Mouse (Mus musculus): Measurements from ENCODE around the gene 1500011B03Rik.
"Not testable (repeated sequence)": the region's sequence is repeated elsewhere in the genome, so short reads cannot be mapped to it uniquely, and the experiment has no call there.

1500011B03Rik gene

GRCm38 (mm10) chr5:114822796-114823688 lies at the start of gene 1500011B03Rik:
Gene 1500011B03Rik (minus strand): TSS chr5:114823468.
- no peak for DNase-seq (ENCODE audit: low read depth in 1 of 2, low spot score in 2 of 2)

DNA sequence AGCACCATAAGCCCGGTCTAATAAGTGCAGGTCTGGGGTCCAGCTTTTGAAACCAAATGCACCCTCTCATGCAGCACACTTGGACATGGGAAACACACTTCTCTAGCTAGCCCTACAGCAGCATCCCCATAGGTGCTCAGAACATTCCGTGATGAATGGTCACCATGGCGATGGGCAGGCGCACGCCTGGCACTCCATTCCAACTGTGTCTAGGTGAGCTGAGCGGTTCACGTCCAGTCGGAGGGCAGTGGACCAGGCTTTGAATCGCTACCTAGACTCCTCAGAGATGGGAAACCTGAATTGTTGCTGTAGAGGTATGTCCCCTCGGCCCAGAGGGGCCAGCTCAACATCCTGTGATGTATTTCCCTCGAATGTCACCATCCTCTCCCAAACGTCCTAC lies 42.0 kb upstream of the 1500011B03Rik start:
- DNase-seq (ENCODE audit: low read depth in 1 of 2, low spot score in 2 of 2) = no peak

DNA sequence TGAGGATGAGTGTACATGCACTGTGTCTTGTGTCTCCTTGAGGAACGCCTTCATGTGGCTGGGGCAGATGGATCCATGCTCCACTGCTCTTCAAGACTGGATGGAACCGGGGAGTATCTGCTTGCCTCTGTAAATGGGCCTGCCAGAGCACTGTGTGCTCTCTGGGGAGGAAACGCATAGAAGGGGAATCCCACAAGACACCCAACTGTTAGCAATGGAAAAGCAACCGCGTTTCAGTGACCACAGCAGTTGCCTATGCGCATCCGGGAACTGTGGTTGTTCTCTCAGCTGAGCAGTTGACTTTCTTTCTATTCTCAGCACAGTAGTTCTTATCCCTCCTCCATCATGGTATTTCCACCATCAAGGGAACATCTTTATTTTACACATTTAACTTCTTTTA lies 41.5 kb upstream of the 1500011B03Rik start:
- no peak for DNase-seq (ENCODE audit: low read depth in 1 of 2, low spot score in 2 of 2)

GRCm38 (mm10) chr5:114861730-114862129 lies 38.5 kb upstream of the 1500011B03Rik start:
- no peak for DNase-seq (ENCODE audit: low read depth in 1 of 2, low spot score in 2 of 2)

DNA sequence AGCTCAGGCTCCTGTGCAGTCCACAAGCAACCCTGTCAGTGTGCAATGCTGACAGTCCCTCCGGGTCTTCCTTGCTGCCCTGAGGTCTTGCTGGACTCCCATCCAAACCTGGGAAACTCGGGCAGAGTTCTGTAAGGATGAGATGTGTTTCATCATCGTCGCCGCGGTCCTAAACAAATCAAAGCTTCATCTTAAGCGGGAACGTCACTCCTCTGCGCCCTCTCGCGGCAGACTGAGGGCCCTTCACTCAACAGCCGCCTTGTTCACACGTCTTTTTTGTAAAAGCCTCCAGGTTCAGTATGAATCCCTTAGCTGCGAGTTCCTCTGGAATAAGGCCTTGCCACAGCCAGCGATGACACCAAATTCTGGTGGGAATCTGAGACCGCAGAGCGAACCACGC lies 36.0 kb upstream of the 1500011B03Rik start:
- peak; percentile 7 to 28 for DNase-seq (ENCODE audit: low read depth in 1 of 2, low spot score in 2 of 2)

- DNase-seq (ENCODE audit: low read depth in 1 of 2, low spot score in 2 of 2) = no peak
Measured at GRCm38 (mm10) chr5:114858582-114858981, 35.3 kb upstream of the 1500011B03Rik start, which contains the start of gene Gm9936. Gene Gm9936 (minus strand): TSS chr5:114858682.

DNA sequence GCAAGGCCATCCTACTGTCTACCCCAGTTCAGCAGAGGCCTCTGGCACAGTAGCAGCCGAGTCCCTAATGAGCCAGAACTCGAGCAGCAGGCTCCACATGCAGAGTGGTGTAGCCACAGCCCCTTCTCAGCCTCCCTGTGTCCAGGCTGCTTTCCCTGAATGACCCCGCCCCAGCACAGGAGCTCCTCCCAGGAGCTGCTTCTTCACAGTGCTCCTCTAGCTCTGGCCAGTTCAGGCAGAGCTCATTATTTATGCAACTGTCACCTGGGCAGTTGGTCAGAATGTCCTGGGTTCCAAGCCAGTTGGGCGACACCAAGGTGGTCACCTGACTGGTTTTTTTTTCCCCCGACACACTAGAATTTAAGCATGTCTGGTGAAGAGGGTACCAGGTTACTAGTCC lies 30.1 kb upstream of the 1500011B03Rik start, which contains the start of gene 4930519G04Rik:
Gene 4930519G04Rik, plus strand, starts transcription at position 301 of the 400 bp plus-strand sequence.
- DNase-seq (ENCODE audit: low read depth in 1 of 2, low spot score in 2 of 2) = not testable (repeated sequence)

- no peak for DNase-seq (ENCODE audit: low read depth in 1 of 2, low spot score in 2 of 2)
Measured at GRCm38 (mm10) chr5:114851565-114852236, 28.4 kb upstream of the 1500011B03Rik start.

DNA sequence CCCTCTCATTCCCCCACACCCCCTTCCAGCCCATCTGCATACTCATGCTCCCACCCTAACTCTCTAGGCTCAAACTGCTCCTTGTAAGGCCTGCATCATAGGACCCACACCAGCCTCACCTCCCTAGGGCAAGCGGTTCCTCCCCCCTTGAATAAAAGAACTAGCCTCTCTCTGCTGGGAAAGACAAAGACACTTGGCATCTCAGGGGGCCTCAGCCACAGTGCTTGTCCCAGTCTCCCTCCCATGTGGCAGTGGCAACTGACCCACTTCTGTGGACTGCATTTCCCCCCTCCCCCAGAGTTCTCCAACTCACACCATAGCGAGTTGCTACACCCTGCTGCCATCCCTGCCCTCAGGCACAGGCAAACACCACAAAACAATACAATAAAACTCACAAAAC lies 21.1 kb upstream of the 1500011B03Rik start:
- DNase-seq (ENCODE audit: low read depth in 1 of 2, low spot score in 2 of 2) = not testable (repeated sequence)

DNA sequence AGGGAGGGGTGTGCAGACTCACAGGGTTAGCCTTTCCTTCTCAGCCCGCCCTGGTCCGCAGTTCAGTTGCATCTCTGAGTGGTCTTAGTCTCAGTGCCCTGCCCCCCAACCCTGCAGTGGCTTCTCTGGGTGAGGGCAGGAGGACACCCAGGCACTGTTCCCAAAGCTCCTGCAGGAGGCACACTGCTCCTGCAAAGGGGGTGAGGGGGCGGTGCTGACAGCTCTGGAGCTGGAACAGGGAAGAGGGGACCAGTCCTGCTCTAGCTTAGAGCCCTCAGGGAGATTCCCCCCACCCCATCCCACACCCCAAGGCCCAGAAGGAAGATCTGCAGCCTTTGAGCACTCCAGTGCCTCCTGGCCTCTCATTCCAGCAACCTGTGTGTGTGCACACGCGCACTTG lies 19.4 kb upstream of the 1500011B03Rik start:
- DNase-seq (ENCODE audit: low read depth in 1 of 2, low spot score in 2 of 2) = no peak

- DNase-seq (ENCODE audit: low read depth in 1 of 2, low spot score in 2 of 2) = not testable (repeated sequence)
Measured at GRCm38 (mm10) chr5:114842155-114842554, 18.9 kb upstream of the 1500011B03Rik start.

GRCm38 (mm10) chr5:114840481-114840880 lies 17.2 kb upstream of the 1500011B03Rik start:
- not testable (repeated sequence) for DNase-seq (ENCODE audit: low read depth in 1 of 2, low spot score in 2 of 2)

DNA sequence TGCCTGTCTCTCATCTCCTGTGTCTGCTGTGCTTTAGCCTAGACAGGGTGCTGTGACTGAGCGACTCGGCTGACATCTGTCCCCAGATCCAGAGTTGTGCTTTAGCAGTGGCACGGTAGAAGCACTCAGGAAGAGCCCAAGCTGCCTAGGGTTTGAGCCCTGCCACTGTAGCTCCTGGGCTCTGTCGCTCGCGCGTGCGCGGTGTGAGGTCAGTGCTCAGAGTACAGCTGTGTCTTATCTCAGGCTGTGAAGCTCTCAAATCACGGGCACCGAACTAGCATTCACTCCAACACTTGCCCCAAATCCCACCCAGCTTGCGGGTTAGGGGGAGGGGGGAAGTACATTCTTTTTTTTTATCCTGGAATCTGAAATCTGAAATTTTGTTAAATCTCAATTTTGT lies 13.6 kb upstream of the 1500011B03Rik start:
- DNase-seq (ENCODE audit: low read depth in 1 of 2, low spot score in 2 of 2) = no peak

- no peak for DNase-seq (ENCODE audit: low read depth in 1 of 2, low spot score in 2 of 2)
Measured at GRCm38 (mm10) chr5:114829740-114830139, 6.5 kb upstream of the 1500011B03Rik start.

- no peak for DNase-seq (ENCODE audit: low read depth in 1 of 2, low spot score in 2 of 2)
Measured at GRCm38 (mm10) chr5:114827427-114827826, 4.2 kb upstream of the 1500011B03Rik start.

DNA sequence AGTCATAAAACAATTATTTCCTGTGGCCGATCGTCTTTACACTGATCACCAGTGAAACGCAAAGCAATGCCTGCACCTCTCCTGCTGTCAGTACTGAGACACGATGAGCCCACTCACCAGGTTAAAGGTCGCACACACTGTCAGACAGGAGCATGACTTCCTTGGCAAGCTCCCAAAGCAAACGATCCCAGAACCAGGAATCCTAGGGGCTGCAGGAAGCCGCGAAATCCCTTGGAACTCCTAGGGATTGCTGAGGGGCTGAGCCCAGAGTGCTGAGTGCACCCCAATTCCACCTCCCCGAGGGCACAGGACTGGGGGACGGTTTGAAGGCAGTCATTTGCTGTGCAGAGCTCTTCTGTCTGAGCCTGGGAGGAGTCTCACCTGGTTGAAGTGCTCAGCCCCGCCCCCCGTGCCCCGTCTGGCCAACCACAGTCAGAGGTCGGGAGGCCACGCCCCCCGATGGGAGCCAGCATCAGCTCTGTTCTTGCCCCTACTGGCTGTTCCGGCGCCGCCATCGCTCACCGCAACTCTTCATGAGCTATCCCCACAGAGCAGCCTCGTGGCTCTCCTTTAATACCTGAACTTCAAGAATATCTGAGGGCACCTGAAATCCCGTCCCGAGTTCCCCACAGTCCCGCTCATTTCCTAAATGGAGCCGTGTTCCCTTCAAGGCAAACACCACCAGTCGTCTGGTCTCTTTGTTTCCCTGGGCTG lies 2.9 kb upstream of the 1500011B03Rik start:
- DNase-seq (ENCODE audit: low read depth in 1 of 2, low spot score in 2 of 2) = no peak

GRCm38 (mm10) chr5:114824197-114824596 lies 929 bp upstream of the 1500011B03Rik start:
- DNase-seq (ENCODE audit: low read depth in 1 of 2, low spot score in 2 of 2) = peak in 1 of 2 experiments; percentile 33

DNA sequence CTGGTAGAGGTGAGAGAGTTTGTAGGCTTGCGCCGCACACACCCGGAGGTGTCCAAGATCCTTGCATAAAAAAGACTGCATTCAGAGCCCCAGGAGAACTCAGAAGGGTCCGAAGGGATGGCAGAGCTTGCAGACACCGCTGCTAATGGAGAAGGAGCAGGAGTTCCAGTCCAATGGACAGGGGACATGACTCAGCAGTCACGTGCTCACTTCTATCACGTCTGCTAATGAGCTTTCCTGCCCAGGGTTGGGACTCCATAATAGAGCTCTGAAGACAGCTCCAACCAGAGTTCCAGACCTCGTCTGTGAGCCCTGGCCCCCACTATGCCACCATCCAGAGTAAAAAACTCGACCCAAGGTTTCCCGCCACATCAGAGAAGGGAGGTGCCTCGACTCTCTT lies 5.1 kb downstream of the 1500011B03Rik start:
- DNase-seq (ENCODE audit: low read depth in 1 of 2, low spot score in 2 of 2) = no peak

- DNase-seq (ENCODE audit: low read depth in 1 of 2, low spot score in 2 of 2) = no peak
Measured at GRCm38 (mm10) chr5:114816599-114816998, 6.7 kb downstream of the 1500011B03Rik start.

GRCm38 (mm10) chr5:114813525-114814181 lies 9.6 kb downstream of the 1500011B03Rik start:
- DNase-seq (ENCODE audit: low read depth in 1 of 2, low spot score in 2 of 2) = peak; percentile 30 to 52

DNA sequence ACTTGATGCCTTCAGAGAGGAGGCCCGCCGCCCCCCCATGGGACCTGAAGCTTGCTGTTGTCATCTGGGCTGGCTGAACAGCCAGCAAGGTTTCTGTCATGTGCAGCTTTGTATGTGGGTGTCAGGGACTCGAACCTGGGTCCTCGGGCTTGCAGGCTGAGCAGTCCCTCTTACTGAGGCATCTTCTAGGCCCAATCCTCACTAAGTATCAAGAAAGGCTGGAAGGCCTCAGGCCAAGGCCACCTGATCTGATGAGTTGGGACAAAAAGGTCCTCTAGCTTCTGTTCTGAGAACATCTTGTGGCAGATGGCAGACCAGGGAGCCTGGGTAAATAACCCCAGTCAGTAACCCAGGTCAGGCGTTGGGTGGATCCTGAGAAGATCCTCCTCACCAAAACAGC lies 13.4 kb downstream of the 1500011B03Rik start:
- DNase-seq (ENCODE audit: low read depth in 1 of 2, low spot score in 2 of 2) = no peak

Data from monocyte, adult 2 months (primary cell).